Mouse (Mus musculus): ENCODE data around the gene Ascc1.

GRCm38 (mm10) chr10:60009115-60009514, 6.5 kb downstream of the Ascc1 start:
- TF ChIP-seq MYC (IDR thresholded peaks at IDR 0.05; ENCODE audit: low read depth, low read length): no peak
- TF ChIP-seq ZKSCAN1 (IDR thresholded peaks at IDR 0.05; ENCODE audit: low read depth, low read length): no peak
- TF ChIP-seq CTCF (IDR thresholded peaks at IDR 0.05 in 2 of 3, conservative IDR thresholded peaks at IDR 0.05 in 1 of 3; ENCODE audit: control insufficient read depth in 1 of 3, insufficient read depth in 1 of 3, low read depth in 2 of 3, low read length in 3 of 3, poor library complexity in 1 of 3, severe bottlenecking in 1 of 3): no peak
- no peak for TF ChIP-seq JUND (IDR thresholded peaks at IDR 0.05; ENCODE audit: low read depth, low read length)
- no peak for TF ChIP-seq EP300 (IDR thresholded peaks at IDR 0.05; ENCODE audit: low read depth in 1 of 2, low read length in 2 of 2)
- TF ChIP-seq MYB (IDR thresholded peaks at IDR 0.05; ENCODE audit: low read depth, low read length): no peak
- TF ChIP-seq RCOR1 (IDR thresholded peaks at IDR 0.05; ENCODE audit: low read depth, low read length): no peak
- no peak for TF ChIP-seq HCFC1 (IDR thresholded peaks at IDR 0.05; ENCODE audit: low read depth, low read length)
